Mouse (Mus musculus): ENCODE results near the gene Angel2.

Gene Angel2

GRCm38 (mm10) chr1:190989437-190990082 is 64.6 kb downstream of the Angel2 start:
- no peak for DNase-seq

- DNase-seq, result peak; percentile 89 to 92
Measured at GRCm38 (mm10) chr1:190995548-190995947, 70.6 kb downstream of the Angel2 start.

GRCm38 (mm10) chr1:190996346-190996877 is 71.5 kb downstream of the Angel2 start:
- DNase-seq, result no peak

Data from kidney, postnatal 25 days (tissue).